Mouse (Mus musculus) c-Kit-positive CD71-positive TER-119-positive erythroid progenitor cells, embryonic 14.5 days (primary cell): Measurements from ENCODE around the gene Dlg2.

ENCODE experiments used
- DNase-seq: peaks from one replicate; pipeline ENCODE4 v3.0.0-alpha.2; 2013; ENCODE audit warnings: low spot score

Dlg2 gene

DNA sequence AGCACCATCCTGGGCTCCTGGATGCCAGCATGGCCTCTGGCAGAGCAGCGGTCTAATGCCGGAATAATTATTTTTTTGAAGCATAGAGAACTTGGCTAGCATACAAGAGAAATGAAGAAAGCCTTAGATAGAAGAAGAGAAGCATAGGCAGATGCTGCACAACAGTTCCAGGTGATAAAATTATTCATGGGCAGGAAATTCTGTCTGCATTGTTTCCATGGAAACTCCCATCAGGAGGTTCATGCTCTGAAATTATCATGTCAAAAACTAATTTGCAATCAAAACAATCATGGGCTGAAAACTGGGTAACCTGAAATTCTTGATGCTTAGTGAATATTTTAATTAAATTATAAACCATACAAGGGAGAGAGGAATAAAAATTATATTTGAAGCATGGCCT is 1624.4 kb downstream of the Dlg2 start:
- DNase-seq, result no peak

DNA sequence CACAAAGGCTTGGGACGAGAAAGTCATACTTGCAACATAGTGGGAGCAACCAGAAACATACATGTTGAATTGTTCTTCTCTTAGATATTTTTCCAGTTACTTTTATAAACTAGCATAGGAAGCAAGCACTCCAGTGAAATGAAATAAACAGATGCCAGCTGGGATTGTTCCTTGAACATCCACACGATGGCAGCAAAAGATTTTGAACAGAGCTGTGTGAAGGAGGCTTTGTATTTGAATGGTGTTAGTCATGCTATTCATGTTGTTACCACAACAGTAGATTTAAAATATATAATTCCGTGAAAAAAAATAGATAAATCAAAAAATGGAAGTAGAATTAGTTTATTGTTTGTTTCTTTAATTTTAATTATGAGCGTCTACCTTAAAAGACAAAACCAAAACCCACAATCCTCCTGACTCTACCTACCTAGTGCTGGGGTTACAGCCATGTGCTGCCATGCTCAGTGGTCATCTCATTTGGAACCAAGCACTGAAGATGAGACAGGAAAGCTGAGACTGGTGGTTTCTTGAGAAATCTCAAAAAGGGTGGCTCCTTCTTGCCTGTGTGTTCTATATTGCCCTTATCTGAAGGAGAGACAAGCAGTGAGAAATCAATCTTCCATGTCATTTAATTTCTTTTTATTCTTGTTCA is 1626.5 kb downstream of the Dlg2 start:
- peak; percentile 9 for DNase-seq

- DNase-seq, result no peak
Measured at GRCm38 (mm10) chr7:92105477-92105876, 1629.0 kb downstream of the Dlg2 start.

DNA sequence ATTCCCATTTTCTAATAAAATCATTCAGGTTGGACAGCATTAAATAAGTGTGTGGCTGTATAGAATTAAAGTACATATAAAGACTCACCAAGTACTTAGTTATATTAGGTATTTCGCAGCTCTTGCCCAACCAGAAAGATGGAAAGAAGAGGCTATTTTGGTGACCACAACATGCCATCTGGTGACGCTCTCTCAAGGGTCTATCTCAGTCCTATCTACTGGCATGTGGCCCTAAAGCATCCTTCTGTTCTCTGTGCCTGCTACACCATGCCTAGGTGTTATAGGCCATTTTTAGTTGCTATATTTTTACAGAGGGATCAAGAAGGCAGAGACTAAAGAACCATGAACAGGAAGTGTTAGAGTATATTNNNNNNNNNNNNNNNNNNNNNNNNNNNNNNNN is 1629.5 kb downstream of the Dlg2 start:
- DNase-seq, result no peak

GRCm38 (mm10) chr7:92113065-92113464 is 1636.6 kb downstream of the Dlg2 start:
- no peak for DNase-seq

DNA sequence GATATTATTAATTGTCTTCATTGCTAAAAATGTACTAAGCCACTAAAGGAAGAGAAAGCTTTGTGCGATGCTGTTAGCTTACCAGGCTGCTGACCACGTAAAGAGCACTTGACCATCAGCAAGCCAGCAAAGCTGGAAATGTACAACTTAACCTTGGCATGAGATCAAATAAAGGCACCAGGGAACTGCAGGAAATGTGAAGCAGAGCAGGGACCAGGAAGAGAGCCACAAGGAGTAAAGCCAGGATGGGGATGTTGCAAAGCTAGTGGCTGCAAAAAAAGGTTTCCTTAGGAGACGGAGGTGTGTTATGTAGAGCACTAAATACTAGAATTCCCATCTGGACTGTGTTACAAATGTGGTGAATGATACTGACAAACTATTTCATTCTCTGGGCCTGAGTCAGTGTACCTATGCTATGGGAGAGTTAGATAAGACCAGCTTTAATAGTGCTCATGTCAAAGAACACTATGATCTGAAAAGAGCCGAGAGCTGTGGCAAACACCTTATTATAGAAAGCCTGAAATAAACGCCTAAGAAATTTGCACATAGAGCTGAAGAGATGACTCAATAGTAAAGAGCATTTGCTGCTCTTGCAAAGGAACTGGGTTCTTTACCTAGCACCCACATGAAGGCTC is 1638.9 kb downstream of the Dlg2 start:
- DNase-seq, result no peak

- DNase-seq, result no peak
Measured at GRCm38 (mm10) chr7:92123276-92123675, 1646.8 kb downstream of the Dlg2 start.

- DNase-seq, result no peak
Measured at GRCm38 (mm10) chr7:92125886-92126285, 1649.4 kb downstream of the Dlg2 start.

DNA sequence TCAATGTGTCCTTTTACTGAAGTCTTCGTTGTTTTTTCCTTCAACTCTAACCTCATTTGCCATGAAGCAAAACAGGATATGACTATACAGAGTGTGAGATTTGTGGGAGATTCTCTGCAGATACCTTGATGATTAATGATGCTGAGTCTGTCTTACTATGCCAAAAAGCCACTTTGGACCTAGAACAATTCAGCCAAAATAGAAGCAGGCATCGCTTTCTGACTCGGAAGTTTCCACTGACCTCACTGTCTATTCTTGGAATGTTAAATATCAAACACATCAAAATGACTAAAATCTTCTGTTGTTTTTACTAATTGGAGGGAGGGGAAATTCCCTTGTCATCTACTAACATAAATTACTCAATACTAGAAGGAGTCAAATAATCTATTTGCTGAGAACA is 1657.8 kb downstream of the Dlg2 start:
- no peak for DNase-seq

DNA sequence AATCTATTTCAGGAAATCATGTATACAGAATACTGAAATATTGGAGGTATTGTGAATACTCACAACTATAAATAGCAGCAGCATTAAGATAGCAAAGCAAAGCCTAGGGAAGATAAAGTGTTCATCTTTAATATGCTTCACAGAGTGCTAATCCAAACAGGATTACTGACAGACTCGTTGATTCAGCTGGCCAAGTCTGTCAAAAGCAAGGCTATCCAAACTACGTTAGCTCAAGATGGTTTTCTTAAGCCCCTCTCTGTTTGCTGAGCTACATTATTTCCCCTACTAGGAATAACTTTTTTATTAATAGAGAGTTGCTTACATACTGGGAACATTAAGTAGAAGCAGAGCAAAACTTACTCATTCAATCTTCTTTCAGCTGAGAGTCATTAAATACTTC is 1659.2 kb downstream of the Dlg2 start:
- no peak for DNase-seq

GRCm38 (mm10) chr7:92140051-92140817 is 1663.8 kb downstream of the Dlg2 start:
- DNase-seq, result no peak

- no peak for DNase-seq
Measured at GRCm38 (mm10) chr7:92147499-92147898, 1671.0 kb downstream of the Dlg2 start.

- no peak for DNase-seq
Measured at GRCm38 (mm10) chr7:92150768-92151167, 1674.3 kb downstream of the Dlg2 start.

DNA sequence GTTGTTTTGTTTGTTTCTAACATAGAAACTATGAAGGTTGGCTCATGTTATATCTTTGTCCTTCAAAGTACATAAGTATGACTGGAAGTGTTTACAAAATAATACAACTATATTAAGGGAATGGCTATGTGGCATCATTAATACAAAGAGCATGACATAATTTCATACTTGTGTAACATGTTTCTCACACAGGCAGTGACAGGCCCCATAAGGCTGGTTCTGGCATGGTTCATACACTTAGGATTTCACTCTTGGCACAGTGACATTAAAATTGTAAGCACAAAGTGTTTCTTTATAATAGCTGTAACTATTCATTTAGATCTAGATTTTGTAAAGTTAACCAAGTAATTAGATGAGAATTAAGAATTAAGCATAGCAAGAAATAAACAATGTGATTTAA is 1678.1 kb downstream of the Dlg2 start:
- no peak for DNase-seq

DNA sequence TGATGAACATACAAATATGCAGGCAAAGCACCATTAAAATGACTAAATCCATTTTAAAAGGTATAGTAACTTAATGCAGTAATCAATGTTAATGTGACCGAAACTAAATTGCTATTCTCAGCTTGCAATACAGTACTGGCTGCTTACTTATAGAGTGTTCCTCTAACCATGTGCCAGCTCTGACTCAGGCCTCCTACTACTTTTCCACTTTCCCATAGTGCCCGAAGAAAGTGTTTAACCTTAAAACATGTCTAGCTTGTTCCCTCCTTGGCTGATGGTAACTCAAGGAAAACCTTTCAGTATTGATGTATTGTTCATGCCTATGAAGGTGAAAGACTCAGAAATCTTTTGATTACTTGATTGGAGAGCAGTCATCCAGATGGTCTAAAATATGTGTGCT is 1686.7 kb downstream of the Dlg2 start:
- no peak for DNase-seq

- no peak for DNase-seq
Measured at GRCm38 (mm10) chr7:92164316-92164715, 1687.8 kb downstream of the Dlg2 start.

- no peak for DNase-seq
Measured at GRCm38 (mm10) chr7:92164875-92165518, 1688.5 kb downstream of the Dlg2 start.

DNA sequence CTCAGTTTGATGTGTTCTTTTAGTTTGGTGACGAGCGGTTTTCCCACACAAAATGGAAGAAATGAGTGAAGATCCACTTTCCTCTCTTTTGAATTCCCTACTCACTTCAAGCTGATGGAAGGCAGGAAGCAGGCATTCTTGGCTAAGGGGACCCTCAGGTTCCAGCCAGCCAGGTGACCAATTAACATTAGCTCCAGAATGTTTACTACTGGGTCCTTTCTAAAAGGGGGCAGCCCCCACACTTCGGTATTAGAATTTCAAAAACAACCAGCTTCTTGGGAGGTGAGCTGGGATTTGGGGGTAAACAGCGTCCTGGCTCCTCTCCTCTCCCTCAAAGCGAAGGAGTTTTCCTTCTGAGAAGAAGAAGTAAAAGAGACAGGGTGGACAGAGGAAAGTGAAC is 1703.6 kb downstream of the Dlg2 start:
- DNase-seq, result no peak

- no peak for DNase-seq
Measured at GRCm38 (mm10) chr7:92180591-92181587, 1704.4 kb downstream of the Dlg2 start.

DNA sequence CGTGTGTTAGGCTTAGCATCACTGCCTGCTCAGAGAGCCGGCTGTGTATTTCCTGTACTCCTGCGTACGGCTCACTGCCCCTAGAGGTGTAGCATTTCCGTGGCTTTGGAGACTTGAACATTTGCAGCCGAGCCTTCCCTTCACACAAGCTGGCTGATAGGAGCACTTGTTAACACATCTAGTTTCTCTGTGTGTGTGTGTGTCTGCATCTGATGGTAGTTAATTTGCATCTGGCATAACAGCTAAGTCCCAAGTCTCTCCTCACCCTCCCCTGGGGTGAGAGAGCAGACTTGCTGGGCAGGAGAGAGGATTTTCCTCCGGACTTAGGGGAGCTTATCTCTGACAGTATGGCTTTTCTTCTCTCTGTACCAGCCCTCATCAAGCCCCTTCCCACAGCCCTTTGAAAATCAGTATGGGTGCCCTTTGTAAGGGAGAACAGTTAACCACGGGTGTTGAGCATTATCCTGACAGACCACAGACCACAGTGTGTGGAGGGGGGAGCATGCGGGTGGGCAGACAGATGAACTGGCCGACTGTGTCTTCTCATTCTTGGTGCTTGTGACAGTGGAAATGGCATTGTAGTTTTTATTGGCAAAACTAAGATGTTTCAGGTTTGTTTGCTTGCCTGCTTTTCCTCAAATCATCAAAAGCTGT is 1705.6 kb downstream of the Dlg2 start:
- no peak for DNase-seq
